Mouse (Mus musculus) testis, adult 2 months (tissue): ENCODE measurements around the gene Clic3.

Source experiments
- CTCF ChIP-seq: fragments of 200-500 bp; IDR thresholded peaks from 2 replicates; pipeline ENCODE4 v1.5.1; 2012; ENCODE audit warnings: low read depth, mild to moderate bottlenecking, inconsistent platforms, low read length, moderate library complexity; ENCODE audit not compliant: control insufficient read depth, insufficient read depth, insufficient replicate concordance
- POLR2A ChIP-seq: fragments of 200-500 bp; IDR thresholded peaks from 2 replicates; pipeline ENCODE4 v1.6.1; 2012; ENCODE audit warnings: low read depth, mild to moderate bottlenecking, inconsistent platforms, low read length, moderate library complexity; ENCODE audit not compliant: control insufficient read depth

DNA sequence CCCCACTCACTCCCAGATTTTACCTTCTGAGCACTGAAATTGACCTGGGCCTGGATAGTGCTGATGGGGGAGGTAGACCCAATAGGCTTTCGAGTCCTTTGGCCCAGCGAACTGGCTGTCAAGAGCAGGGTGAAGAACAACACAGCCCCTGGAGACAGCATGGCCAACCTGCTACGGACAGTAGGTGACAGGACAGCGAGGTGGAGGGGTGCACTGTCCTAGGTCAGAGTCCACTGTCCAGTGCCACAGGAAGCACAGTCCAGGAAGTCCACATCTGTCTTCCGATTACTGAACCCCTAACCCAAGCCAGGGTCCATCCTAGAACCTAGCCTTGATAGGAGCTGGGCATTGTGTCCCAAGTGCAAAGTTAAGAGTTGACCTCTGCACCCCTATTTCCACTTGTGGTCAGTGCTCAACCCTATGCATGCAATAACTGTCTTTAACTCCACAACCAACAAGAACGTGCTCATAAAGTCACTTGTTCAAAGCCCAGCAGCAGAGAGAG is 43.5 kb downstream of the Clic3 start:
- TF ChIP-seq CTCF: no peak
- no peak for TF ChIP-seq POLR2A
